Mouse (Mus musculus): Measurements from ENCODE around the gene Samd8.

- TF ChIP-seq CTCF (IDR thresholded peaks at IDR 0.05; ENCODE audit: extremely low read depth, insufficient read length, insufficient replicate concordance, low read depth, low read length): no peak
- no peak for TF ChIP-seq POLR2A (IDR thresholded peaks at IDR 0.05; ENCODE audit: low read depth, low read length)
These were observed 36.2 kb downstream of the Samd8 start for GRCm38 (mm10) chr14:21786500-21786899.

All from small intestine, adult 2 months (tissue).